Mouse (Mus musculus) v-Abl transformed pro-B cells (cell line): ENCODE data around the gene Anxa9.

Experiments used
- in situ Hi-C, 2 experiments: fragments of 400-800 bp; cut with MboI; formaldehyde crosslinking; loops; one replicate each; pipeline ENCODE4 v1.15.1; 2025; ENCODE audit not compliant: unreplicated experiment in 2 of 2

Anxa9 gene

DNA sequence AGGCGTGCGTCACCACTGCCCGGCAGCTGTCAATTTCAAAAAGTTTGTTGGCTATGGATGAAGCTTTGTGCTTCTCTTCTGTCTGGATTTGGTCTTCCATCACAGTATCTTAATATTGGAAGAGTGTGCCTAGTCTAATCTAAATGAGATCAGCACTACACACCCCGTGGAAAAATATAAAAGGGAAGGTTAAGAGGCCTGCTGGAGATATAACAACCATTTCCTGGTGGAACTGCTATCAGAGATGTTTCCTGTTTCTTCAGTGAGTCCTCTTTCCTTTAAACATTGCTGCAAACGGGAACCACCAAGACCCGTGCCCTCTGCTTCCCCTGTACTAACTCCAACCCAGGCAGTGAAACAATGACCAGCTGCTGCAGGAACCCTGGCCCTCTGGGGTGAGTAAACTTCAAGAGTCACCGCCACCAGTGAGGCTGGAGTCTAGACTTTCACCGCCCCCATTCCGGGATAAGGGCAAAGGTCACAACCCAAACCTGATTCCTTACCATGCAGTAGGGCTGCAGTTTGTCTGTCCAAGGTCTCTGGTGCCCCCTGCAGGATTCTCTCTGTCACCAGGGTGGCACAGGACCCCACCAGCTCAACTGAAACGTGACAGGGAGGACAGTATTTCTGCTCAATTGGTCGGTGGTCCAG lies 43.8 kb downstream of the Anxa9 start:
- in situ Hi-C loops, result loop anchor here (5.0 to 25.0 kb wide), 3 partner anchors 121 to 201 kb away; partner anchors contain the start of genes Tnfaip8l2 (in 2 of the 2), Lysmd1 (in 1 of the 2) and Scnm1 (in 1 of the 2)

GRCm38 (mm10) chr3:95261975-95262374 lies 45.0 kb downstream of the Anxa9 start:
- in situ Hi-C loops, result loop anchor here (5.0 to 25.0 kb wide), 3 partner anchors 120 to 200 kb away; partner anchors contain the start of genes Tnfaip8l2 (in 2 of the 2), Lysmd1 (in 1 of the 2) and Scnm1 (in 1 of the 2)

DNA sequence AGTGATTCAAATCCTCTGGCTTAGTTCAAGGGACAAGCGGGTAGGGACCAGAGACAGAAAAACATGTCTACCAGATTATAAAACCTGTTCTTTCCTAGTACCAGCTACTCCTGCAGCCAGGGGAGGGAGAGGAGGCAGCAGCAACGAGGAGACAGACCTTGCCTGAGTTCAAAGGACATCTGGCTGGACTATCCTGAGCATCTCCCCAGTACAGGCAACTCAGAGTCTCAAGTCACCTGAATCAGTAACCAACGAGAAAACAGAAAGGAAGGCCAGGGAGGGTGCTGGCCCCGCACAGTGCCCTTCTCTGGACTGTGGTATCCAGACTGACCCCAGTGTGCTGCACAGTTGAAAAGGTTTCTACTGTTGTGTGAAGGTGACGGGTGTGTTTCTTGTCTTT lies 50.0 kb downstream of the Anxa9 start:
- in situ Hi-C loops, result loop anchor here in 1 of 2 experiments (25.0 kb wide), 1 partner anchor 120 kb away; the partner anchor contains the start of genes Lysmd1, Scnm1 and Tnfaip8l2

DNA sequence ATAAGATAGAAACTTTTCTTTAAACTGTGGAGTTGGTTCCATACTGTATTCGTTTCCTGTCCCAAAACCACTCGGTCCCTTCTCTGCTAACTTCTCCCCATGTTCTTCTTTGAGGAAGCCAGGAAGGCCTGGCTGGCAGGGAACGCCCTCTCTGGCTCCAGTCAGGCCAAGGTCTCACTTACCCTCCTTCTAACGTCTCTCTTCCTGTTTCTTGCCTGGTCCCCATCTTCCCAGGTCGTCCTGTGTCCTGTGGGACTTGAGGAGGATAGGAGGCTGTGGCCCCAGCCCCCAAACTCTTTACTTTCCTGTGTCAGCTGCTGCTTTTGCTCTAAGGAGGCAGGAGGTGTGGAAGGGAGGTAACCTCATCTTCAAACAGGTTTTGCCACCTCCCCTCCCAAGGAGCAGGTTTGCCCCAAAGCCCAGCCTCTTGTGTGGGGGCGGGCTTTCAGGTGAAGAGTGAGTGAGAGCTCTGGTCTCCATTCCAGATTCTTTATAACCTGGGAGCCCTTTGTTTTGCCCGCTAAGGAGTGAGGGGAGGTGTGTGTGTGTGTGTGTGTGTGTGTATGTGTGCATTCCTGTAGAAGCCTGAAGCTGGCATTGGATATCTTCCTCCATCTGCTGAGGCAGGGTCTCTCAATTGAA lies 56.1 kb downstream of the Anxa9 start, which contains the start of gene Bnipl:
Gene Bnipl, minus strand, starts transcription at position 411 of the 642 bp plus-strand sequence.
- in situ Hi-C loops, result loop anchor here in 1 of 2 experiments (25.0 kb wide), 1 partner anchor 114 kb away; the partner anchor contains the start of genes Lysmd1, Scnm1 and Tnfaip8l2

- in situ Hi-C loops, result loop anchor here in 1 of 2 experiments (25.0 kb wide), 1 partner anchor 113 kb away; the partner anchor contains the start of genes Lysmd1, Scnm1 and Tnfaip8l2
These were observed 56.6 kb downstream of the Anxa9 start for GRCm38 (mm10) chr3:95250361-95250760.

DNA sequence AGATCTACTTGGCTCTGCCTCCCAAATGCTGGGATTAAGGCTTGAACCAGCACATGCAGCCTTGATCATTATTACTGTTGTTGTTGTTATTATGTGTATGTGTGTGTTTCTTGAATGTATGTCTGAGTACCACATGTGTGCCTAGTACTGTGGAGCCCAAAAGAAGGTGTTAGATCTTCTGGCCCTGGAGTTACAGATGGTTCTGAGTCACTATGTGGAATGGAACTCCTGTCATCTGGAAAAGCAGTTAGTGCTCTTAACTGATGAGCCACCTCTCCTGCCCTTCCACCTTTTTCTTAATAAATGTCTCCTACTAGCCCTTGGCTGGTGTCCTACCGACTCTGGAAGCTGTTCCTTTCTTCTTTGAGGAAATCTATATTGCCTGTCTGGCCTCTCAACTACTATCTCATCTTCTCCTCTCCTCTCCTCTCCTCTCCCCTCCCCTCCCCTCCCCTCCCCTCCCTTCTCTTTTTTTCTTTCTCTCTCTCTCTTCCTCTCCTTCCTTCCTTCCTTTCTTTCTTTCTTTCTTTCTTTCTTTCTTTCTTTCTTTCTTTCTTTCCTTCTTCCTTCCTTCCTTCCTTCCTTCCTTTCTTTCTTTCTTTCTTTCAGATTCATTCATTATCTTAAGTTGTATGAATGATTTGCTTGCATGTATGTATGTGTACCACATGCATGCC lies 59.2 kb downstream of the Anxa9 start:
- in situ Hi-C loops, result no loop called here

GRCm38 (mm10) chr3:95246465-95247231 lies 60.3 kb downstream of the Anxa9 start:
- in situ Hi-C loops, result no loop called here
